Mouse (Mus musculus) c-Kit-positive CD71-positive TER-119-negative erythroid progenitor cells, embryonic 14.5 days (primary cell): ENCODE results near the gene Cdh3.
A peak's percentile ranks its signal among the peaks of the same experiment; 100 is the strongest.
"Not testable (repeated sequence)": the region's sequence is repeated elsewhere in the genome, so short reads cannot be mapped to it uniquely, and the experiment has no call there.

Experiments
- DNase-seq: peaks from one replicate; pipeline ENCODE4 v3.0.0-alpha.2; 2013; ENCODE audit warnings: low read depth

Gene Cdh3

DNA sequence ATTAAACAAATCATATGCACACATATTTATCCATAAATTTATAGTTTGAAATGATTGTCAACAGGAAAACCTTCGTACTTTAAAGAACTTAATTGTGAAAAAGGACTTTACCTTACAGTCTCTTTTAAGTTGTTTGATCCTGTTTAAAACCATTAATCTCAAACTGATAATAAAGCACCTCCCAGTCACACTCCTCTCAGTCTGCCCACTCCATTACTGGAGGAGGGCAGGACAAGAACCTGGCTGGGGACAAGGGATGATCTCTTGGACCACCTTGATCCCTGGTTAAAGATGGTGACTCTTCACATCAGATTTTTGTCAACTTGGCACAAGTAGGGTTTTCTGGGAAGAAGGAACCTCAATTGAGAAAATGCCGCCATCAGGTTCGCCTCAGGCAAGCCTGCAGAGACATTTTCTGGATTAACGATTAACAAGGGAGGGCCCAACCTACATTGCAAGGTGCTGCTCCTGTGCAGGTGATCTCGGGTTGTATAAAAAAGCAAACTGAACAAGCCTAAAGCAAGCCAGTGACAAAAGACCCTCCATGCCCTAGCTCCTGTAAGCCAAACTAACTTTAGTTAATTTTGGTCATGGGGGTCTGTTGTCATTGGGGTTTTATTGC lies 61.0 kb downstream of the Cdh3 start:
- DNase-seq: no peak

DNA sequence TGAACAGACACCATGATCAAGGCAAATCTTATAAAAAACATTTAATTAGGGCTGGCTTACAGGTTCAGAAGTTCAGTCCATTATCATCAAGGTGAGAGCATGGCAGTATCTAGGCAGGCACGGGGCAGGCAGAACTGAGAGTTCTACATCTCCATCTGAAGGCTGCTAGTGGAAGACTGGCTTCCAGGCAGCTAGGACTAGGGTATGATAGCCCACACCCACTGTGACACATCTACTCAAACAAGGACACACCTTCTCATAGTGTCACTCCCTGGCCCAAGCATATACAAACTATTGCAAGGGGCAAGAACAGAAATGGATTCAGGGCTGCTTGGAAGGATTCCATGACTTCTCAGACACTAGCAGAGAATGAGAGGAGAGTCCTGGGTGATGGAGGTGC lies 61.5 kb downstream of the Cdh3 start:
- not testable (repeated sequence) for DNase-seq

DNA sequence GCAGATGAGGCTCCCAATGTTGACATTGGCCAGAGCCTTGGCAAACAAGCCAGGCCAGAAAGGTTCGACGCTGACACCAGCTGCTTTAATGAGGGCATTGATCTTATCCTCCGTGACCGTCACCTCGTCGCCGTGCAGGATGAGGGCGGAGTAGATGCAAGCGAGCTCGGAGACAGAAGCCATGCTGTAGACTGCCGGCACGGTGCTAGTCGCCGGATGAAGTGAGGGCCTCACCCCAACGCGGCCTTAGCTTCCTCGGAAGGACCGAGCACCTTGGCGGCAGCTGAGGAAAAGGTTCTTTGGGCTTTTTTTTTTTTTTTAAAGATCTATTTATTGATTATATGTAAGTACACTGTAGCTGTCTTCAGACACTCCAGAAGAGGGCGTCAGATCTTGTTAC lies 62.5 kb downstream of the Cdh3 start, which contains the start of gene Gm10073:
Gene Gm10073 (minus strand): TSS at position 294 of the 400 bp plus-strand sequence.
- not testable (repeated sequence) for DNase-seq

DNA sequence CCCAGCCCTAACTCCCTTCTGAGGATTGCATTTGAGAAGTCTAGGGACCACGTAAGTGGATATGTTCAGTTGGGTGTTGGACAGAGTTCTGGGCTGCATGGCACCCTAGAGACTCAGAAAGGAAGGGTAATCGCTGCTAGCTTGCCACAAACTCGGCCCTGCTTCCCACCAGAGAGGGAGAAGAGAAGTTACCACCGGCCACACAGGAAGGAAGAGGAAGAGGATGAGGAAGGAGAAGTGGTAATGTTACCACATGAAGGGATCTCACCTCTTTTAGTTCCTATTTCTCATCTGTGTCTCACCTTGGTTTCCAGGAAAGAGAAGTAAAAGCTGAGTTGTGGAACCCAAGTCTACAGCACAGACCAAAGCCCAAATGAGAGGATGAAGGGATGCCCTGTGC lies 63.6 kb downstream of the Cdh3 start:
- DNase-seq: no peak

DNA sequence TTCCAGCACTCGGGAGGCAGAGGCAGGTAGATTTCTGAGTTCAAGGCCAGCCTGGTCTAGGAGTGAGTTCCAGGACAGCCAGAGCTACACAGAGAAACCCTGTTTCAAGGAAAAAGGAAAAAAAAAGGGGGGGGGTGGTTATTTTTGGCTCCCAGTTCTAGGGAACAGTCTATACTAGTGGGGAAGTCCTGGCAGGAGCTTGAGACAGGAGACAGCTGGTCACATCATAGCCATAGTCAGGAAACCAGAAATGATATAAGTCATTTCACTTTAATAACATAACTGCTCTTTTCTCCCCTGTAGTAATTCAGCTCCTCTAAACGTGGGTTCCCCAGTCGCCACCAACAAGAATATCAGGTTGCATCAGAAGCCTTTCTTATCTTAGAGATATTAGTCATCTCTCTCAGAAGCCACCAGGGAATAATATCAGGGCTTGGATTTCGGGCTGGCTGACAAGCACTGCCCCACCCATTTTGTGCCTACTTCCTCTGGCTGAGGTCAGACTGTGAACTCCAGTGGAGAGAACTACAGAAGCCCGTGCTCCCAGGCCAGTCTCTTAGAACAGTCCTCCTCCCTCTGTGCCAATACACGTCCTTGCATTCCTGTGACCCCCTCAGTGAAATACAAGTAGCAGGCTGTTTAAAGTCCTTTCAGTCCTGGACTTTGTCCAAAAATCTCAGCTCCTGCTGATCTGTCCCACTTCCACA lies 66.3 kb downstream of the Cdh3 start:
- no peak for DNase-seq

DNA sequence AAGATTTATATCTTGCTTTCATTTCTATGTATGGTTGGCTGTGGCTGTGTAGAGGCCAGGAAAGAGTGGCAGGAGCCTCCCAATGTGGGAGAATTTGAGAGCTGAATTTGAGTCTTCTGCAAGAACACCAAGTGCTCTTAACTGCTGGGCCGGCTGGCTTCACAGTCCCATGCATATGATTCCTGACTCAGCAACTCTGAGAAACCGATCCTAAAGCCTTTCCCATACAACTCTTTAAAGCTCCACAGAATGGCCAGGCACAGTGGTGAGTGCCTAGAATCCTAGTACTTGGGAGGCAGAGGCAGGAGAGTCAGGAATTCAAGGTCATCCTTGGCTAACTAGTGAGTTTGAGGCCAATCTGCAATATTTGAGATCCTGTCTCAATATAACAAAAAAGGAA lies 68.8 kb downstream of the Cdh3 start:
- no peak for DNase-seq

DNA sequence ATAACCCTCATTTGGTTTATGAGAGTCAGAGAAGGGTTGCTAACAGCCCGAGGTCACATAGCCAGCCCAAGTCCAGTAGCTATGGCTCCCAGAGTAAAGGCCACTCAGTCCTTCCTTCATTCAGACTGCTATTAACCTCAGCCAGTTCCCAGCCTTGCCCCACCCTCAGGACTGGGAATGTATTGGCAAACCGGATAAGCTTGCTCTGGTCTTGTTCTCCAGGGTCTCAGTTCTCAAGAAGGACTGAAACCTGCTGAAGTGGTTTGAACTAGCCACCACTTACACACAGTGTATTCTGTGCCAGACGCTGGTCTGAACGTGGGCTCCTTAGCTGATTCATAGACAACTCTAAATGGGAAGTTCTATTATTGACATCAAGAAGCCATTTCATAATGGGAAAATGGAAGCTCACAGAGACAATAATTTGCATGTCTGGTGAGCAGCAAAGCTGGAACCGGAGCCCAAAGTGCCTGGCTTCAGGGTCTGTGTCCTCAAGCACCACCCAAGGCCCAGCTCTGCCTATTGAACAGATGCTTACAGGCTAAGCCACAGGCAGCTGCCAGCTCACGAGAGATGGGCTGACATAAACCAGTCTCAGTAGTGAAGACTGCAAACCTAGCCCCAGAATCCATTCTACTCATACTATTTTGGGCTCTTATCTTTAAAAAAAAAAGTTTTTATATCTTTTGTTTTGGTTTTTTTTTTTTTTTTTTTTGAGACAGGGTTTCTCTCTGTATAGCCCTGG lies 70.8 kb downstream of the Cdh3 start:
- no peak for DNase-seq

DNA sequence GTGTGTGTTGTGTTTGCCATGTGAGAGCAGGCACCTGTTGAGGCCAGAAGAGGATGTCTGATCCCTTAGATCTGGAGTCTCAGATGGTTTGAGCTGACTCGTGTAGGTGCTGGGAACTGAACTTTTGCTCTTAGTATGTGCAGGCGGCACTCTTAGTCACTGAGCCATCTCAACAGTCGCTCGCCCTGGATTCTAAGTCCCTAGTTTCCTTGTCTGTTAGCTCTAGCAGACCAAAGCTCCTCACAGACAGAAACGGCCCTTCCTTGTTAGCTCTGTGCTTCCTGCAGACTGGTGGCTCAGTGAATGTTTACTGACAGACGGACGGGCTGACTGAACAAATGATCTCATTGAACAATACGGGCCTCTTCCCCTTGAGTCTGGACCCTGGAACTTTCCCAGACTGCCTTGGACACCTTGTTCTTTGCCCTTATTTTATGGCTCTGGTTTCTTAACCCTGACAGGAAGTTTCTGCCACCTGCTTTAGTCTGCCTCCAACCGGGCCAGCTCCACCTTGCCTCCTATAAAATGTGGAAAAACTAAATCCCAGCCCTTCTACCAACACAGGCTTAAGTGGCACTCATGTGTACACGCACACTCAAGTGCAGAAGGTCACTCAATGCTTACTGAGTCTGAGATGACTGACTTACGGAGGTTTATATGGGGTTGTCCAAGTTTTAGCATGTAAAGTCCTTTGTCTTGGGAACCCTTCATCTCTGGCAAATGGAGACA lies 74.4 kb downstream of the Cdh3 start:
- DNase-seq: no peak

DNA sequence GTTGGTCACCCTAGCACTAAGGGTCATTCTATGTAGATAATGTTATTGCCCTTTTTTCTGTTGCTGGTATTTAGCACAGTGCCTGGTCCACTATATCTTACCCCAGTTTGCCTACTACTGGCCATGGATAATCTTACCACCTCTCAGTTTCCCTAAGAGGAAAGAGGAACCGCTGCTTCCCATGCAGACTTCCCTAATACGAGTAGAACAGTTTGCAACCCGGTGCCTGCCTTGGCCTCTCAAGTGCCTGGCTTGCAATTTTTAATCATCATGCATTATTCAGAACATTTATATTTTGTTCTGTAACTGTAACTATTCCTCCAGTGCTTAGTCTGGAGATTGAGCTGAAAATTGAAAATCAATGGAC lies 75.0 kb downstream of the Cdh3 start:
- no peak for DNase-seq

DNA sequence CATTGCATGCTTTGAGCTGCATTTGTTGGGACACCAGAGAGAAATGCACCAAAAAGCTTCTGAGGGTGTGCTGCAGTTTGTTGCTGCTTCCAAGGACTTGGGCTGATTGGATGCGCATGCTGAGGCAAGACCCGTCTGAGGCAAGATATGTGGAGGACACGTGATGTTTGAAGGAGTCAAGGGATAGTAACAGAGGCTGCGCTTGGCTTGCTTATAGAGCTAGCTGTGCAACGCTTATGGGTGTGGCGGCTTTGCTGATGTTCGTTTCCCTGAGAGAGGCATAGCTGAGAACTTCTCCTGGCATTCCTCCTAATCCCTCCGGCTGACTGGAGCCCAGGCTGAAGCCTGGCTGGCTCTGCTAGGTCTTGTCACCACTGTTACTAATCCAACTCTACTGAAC lies 76.2 kb downstream of the Cdh3 start:
- DNase-seq: no peak

DNA sequence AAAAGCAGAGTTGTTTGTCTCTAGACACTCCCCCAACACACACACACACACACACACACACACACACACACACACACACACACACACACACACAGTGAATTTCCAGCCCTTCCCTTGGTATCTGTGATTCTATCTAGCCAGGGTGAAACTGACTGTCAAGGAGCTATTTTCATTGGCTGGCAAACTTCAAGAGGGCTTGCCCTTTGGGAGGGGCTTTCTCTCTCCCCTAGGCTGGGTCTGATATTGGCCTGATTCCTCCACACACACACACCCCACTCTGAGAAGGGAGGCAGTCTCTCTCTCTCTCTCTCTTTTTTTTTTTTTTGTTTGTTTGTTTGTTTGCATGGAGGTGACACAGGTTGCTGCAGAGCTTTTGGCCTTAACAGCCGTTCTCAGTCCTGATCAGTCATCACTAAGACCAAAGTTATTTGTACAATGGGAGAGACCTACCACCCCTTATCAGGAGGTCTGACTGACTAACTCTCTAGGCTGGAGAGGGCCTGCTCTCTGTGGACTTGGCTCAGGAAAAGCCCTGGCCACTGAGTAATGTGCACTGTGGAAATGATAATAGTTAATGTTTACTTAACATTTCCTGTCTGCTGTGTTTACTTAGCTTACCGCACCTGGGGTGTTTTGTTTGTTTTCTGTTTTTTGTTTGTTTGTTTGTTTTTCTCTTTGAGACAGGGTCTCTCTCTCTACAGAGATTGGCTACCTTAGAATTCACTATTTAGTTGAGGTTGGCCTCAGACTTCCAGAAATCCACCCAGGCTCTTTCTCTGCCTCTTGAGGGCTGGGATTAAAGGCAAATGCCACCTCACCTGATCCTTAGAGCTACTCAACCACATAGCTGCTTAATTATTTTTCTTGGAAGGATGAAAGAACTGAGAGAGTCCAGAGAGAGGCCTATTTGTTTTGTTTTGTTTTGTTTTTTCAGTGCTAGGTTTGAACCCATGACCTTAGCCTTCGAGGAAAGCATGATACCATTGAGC lies 78.0 kb downstream of the Cdh3 start:
- no peak for DNase-seq

DNA sequence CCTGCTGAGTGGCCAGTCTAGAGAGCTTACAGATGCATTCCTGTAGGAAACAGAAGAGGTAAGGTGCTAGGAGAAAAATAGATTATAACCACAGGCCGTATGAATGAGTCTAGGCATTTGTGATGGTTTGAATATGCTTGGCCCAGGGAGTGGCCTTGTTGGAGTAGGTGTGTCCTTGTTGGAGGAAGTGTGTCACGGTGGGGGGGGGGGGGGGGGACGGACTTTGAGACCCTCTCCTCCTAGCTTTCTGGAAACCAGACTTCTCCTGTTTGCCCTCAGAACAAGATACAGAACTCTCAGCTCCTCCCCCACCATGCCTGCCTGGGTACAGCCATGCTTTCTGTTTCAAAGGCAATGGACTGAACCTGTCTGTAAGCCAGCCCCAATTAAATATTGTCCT lies 81.8 kb downstream of the Cdh3 start:
- no peak for DNase-seq

DNA sequence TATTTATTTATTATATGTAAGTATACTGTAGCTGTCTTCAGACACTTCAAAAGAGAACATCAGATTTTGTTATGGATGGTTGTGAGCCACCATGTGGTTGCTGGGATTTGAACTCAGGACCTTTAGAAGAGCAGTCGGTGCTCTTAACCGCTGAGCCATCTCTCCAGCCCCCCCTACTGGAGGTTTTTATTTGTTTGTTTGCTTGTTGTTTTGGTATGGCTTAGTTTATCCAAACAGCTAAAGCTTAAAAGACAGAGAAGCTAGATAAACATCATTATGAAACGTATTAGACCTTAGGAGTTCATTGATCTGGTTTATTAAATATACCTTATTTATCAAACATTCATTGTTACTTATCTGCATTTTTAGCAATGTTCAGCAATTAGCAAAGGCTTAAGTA lies 84.9 kb downstream of the Cdh3 start:
- DNase-seq: peak; percentile 4

DNA sequence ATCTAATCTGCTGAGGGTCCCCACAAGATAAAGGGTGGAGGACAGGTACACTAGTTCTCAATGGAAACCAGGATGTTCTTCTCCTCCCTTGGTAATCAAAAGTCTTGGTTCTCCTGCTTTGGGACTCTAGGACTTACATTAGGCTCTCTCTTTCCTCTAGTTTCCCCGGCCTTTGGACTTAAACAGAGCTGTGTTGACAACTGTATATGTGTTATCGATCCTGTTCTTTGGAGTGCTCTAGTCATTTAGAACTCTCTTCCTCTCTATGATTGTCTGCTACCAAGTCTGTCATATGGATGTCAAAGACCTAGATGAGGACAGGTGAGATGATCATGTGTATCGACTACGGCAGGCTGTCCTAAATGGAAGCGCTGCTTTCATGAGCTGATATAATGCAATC lies 86.4 kb downstream of the Cdh3 start:
- DNase-seq: no peak

DNA sequence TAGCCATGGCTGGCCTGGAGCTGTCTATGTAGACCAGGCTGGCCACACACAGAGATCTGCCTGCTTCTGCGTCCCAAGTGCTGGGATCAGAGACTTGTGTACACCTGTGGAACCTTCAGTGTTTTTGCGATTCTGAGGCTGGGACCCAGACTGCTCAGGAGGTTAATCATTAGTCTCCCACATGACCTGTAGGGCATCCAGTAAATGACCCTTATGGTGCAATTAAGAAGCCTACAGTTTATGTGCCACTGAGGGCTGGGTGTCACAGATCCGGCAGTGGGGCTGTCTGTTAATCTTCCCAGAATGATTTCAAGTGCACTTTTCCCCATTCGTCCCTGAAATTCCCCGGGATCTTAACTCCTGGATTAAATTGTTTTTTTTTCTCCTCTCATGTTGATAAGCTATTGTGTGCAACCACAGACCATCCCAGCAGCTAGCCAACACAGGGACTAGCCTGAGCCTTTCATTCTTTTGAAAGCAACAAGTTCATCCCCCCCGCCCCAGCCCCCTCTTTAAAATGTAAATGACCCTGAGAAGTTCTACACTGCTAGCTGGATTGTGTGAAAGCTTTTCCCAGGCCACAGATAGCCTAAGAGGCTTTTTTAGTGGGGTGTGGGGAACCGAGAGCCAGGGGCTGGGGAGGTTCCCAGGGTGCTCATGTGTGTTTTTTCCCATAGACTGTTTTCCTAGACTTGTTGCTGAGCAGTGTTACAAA lies 88.7 kb downstream of the Cdh3 start:
- no peak for DNase-seq

DNA sequence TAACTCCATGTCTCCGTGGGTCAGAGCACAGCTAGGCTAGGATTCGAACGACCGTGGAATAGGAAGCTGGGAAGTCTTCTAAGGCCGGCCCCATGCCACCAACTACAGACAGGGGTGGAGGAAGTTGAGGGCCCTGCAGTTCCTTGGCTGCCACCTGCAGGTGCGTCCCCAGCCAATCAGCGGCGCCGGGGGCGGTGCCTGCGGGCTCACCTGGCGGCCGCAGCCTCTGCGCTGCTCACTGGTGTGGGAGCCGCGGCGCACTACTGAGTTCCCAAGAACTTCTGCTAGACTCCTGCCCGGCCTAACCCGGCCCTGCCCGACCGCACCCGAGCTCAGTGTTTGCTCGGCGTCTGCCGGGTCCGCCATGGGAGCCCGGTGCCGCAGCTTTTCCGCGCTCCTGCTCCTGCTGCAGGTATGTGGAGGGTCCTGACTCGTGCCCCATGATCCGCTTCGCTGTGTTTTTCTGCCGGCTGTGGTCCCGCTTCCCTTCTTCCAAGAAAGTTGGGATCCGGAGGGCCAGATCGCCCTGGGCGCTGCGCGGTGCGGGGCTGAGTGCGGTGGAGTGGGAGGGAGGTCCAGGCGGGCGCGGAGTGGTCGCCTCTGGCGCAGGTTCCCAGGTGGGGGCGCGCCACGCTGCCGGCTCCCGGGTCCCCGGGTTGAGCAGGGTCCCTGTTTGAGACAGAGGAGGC lies 92.6 kb downstream of the Cdh3 start, which contains the start of gene Cdh1:
Gene Cdh1 (plus strand): TSS at position 221 of the 689 bp plus-strand sequence.
- DNase-seq: no peak

DNA sequence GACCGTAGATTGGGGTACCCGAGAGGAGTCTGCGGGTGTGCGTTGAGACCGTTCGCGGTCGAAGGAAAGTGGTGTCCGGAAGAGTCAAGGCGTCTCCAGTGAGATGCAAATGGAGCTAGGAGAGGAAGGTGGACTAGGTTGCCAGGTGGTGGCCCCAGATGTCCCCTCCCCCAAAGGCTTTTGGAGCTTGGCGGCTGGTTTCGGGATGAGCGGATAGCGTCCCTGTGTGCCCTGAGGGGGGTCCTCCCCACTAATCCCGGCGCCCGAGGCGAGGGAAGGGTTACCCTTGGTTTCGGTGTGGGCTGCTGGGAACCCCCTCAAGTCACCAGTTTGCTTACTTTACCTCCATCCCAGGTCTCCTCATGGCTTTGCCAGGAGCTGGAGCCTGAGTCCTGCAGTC lies 93.2 kb downstream of the Cdh3 start:
- DNase-seq: no peak

DNA sequence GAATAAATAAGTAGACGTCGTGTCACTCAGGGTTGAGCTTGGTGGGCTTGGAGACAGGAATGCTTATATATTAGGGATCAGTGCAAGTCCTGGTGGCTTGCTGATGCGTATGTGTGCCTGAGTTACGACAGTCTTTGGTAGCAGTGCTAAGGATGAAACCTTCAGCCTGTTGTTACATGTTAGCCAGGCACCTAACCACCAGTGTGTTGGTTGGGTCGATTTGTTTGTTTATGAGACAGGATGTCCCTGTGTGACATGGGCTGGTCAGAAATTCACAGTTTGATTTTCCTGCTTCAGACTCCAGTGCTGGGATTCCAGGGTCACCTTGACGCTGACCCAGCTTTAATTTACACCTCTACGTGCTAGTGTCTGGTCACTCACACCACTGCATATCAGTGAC lies 95.0 kb downstream of the Cdh3 start:
- no peak for DNase-seq

DNA sequence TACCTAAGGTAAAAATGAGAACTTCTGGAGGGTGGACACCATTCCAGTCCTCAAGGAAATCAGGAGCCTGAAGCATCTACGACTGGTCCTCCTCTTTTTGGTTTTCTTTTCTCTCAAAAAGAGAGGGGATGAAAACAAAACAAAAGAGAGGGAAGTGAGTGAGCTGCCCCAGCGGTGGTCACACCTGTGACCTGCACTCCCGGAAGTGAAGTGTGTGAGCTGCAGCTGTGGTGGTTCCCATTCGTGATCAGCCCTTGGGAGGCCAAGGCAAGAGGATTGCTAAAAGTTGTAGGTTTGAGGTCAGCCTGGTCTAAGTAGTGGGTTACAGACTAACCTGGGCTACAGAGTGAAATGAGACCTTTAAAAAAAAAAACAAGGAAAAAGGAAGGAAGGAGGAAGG lies 95.4 kb downstream of the Cdh3 start:
- DNase-seq: no peak

DNA sequence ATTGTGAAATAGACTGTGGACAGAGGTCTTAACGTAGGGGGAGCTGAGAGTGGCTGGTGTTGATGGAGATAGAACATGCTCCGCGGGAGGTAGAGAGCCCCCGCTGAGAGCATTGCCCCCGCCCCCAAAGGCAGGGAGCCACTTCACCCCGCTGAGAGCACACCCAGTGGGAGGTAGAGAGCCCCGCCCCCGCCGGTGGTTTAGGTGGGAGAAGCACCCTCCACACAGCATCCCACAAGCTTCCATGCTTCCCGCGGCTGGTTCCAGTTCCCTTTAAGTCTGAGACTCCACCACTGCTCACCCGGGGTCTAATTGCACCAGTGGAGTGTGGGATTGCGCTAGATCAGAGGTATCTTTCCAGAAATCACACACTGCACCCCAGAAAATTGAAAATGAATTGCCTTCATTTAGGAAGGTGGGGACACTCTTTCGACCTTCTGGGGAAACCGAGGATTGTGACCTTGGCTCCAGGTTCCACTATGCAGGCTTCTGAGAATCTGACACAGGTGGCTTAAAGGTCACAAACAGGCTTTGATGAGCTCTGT lies 96.0 kb downstream of the Cdh3 start:
- DNase-seq: no peak
